Mouse (Mus musculus) B cell, adult 67 days (primary cell): ENCODE results near the gene Dock3. TPM values are rescaled to one million over a fixed set of nuclear protein-coding genes. Genes with fewer than 3 reads are reported as not detected.

Source experiments
- total RNA-seq, 2 experiments: library from RNA; stranded (reverse); gene quantifications; 4 replicates each; pipeline ENCODE4 v1.2.4; 2023

Gene Dock3
- total RNA-seq, result not detected

GRCm38 (mm10) chr9:107231539-107232139 lies at the start of gene Dock3:
TSS of gene Dock3 (minus strand) at chr9:107231909.

GRCm38 (mm10) chr9:106891829-106892551 lies 339.7 kb downstream of the Dock3 start, which contains the start of gene Manf:
TSS of gene Manf (minus strand) at chr9:106891979.

GRCm38 (mm10) chr9:106886828-106887702 lies 344.6 kb downstream of the Dock3 start, which contains the start of gene Rbm15b:
TSS of gene Rbm15b (minus strand) at chr9:106887428.

Other genes starting within 250 kb of the Dock3 start
- gene Mapkapk3, start 58.0 kb upstream of the Dock3 start, total RNA-seq, result 10 to 100 TPM; 28.7 to 33.4 TPM
- gene Cish, start 64.1 kb upstream of the Dock3 start, total RNA-seq, result under 1 TPM; 0.62 to 0.81 TPM
- 10 to 100 TPM; 16.3 to 17.7 TPM for gene Hemk1, start 106.4 kb upstream of the Dock3 start, total RNA-seq
- gene 6430571L13Rik, start 108.7 kb upstream of the Dock3 start, total RNA-seq, result 1 to 10 TPM in 1 of 2 experiments, under 1 TPM in 1; 0.42 to 1.3 TPM
- gene Cacna2d2, start 167.7 kb upstream of the Dock3 start, total RNA-seq, result 1 to 10 TPM in 1 of 2 experiments, under 1 TPM in 1; 0.74 to 1.8 TPM